Mouse (Mus musculus): ENCODE measurements around the gene Pdcd1. TPM values are rescaled to one million over a fixed set of nuclear protein-coding genes. Genes with fewer than 3 reads are reported as not detected.

Gene Pdcd1
- polyA plus RNA-seq (2012; fragmentation: generic; extraction: Trizol): not detected

DNA sequence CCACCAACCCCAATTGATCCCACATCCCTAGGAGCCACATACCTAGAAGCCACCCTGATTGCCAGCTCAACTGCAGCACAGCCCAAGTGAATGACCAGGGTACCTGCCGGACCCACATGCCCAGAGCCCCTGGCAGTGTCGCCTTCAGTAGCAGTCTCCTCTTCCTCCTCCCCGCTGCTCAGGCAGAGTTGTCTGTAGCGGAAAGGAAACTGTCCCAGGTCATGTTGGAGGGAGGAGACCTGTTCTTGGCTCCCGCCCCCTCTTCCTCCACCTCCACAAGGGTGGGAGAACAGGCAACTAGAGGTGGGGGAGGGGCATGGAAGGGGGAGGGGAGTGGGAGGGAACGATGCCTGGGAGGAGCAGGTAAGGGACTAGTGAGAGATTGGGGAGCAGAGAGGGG is at the start of gene Pdcd1:
Pdcd1 (minus strand) TSS at position 181 of the 400 bp plus-strand sequence.
- Histone ChIP-seq H3K27me3 (ENCODE audit: control insufficient read depth, insufficient read depth, insufficient read length) (peaks cover 9% of the 10 kb centered on the region), H3K36me3 (ENCODE audit: control insufficient read depth, insufficient read depth) (no peaks in the 10 kb centered on the region), H3ac (ENCODE audit: control insufficient read depth, insufficient read length) (no peak within 1 kb of the TSS), H3K79me2 (ENCODE audit: control insufficient read depth, insufficient read depth) (no peaks in the 10 kb centered on the region), H3K4me2 (ENCODE audit: low read depth) (no peak within 1 kb of the TSS), H3K4me3 (no peak within 1 kb of the TSS)
- TF ChIP-seq CEBPB (IDR thresholded peaks at IDR 0.05; ENCODE audit: insufficient read depth, poor library complexity, severe bottlenecking): no peak

DNA sequence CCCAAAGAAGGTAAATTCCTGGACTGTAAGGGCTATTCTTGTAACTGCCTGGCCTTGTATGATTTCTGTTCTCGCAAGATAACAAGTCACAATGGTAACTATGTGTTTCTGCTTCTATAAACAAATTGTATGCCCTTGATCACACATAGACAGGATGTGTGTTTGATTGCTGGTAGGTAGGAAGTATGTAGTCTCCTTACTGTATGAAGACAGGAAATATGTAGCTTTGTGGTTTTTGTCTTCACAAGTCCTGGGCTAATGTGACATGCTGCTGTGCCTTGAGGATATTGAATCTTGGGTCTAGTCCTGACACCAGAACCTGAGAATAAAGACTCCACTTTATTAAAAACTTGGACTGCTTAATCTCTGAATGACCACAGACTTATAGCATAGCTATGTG is 39.4 kb upstream of the Pdcd1 start:
- Histone ChIP-seq H3K4me3 (no peak overlapping the region), H3K4me2 (ENCODE audit: low read depth) (no peak overlapping the region), H3K79me2 (ENCODE audit: control insufficient read depth, insufficient read depth) (no peaks in the 10 kb centered on the region), H3K36me3 (ENCODE audit: control insufficient read depth, insufficient read depth) (no peaks in the 10 kb centered on the region), H3ac (ENCODE audit: control insufficient read depth, insufficient read length) (no peak overlapping the region), H3K27me3 (ENCODE audit: control insufficient read depth, insufficient read depth, insufficient read length) (no peaks in the 10 kb centered on the region)
- no peak for TF ChIP-seq TCF3 (IDR thresholded peaks at IDR 0.05; ENCODE audit: insufficient read length, low read depth)
- no peak for TF ChIP-seq MYOG (IDR thresholded peaks at IDR 0.05; ENCODE audit: control insufficient read depth in 1 of 3, insufficient read depth in 1 of 3, insufficient read length in 2 of 3, low read depth in 2 of 3)
- no peak for TF ChIP-seq USF1 (IDR thresholded peaks at IDR 0.05; ENCODE audit: low read depth)
- no peak for TF ChIP-seq POLR2A (IDR thresholded peaks at IDR 0.05; ENCODE audit: insufficient read length, low read depth)
- TF ChIP-seq MYOD1 (IDR thresholded peaks at IDR 0.05; ENCODE audit: control insufficient read depth in 1 of 3, insufficient read length in 2 of 3, low read depth in 2 of 3): no peak
- TF ChIP-seq REST (IDR thresholded peaks at IDR 0.05; ENCODE audit: insufficient read depth, insufficient read length): no peak
- no peak for TF ChIP-seq E2F4 (IDR thresholded peaks at IDR 0.05; ENCODE audit: insufficient read depth)
- no peak for TF ChIP-seq TCF12 (IDR thresholded peaks at IDR 0.05; ENCODE audit: insufficient read depth, poor library complexity, severe bottlenecking)
- no peak for TF ChIP-seq MAX (IDR thresholded peaks at IDR 0.05; ENCODE audit: low read depth)
- no peak for TF ChIP-seq CEBPB (IDR thresholded peaks at IDR 0.05; ENCODE audit: insufficient read depth, poor library complexity, severe bottlenecking)
- no peak for TF ChIP-seq SRF (IDR thresholded peaks at IDR 0.05; ENCODE audit: control insufficient read depth, insufficient read length, low read depth)
- no peak for TF ChIP-seq POLR2AphosphoS2 (IDR thresholded peaks at IDR 0.05; ENCODE audit: insufficient read length, low read depth)

GRCm38 (mm10) chr1:94086311-94086898 is 34.1 kb upstream of the Pdcd1 start:
- no peak overlapping the region for H3ac ChIP-seq (ENCODE audit: control insufficient read depth, insufficient read length)
- TF ChIP-seq MYOD1 (IDR thresholded peaks at IDR 0.05; ENCODE audit: control insufficient read depth in 1 of 3, insufficient read length in 2 of 3, low read depth in 2 of 3) (no peak), SRF (IDR thresholded peaks at IDR 0.05; ENCODE audit: control insufficient read depth, insufficient read length, low read depth) (no peak), MAX (IDR thresholded peaks at IDR 0.05; ENCODE audit: low read depth) (no peak), TCF3 (IDR thresholded peaks at IDR 0.05; ENCODE audit: insufficient read length, low read depth) (no peak), MYOG (IDR thresholded peaks at IDR 0.05; ENCODE audit: control insufficient read depth in 1 of 3, insufficient read depth in 1 of 3, insufficient read length in 2 of 3, low read depth in 2 of 3) (no peak), TCF12 (IDR thresholded peaks at IDR 0.05; ENCODE audit: insufficient read depth, poor library complexity, severe bottlenecking) (no peak), CEBPB (IDR thresholded peaks at IDR 0.05; ENCODE audit: insufficient read depth, poor library complexity, severe bottlenecking) (no peak)
- H3K79me2 ChIP-seq (ENCODE audit: control insufficient read depth, insufficient read depth): no peaks in the 10 kb centered on the region
- no peaks in the 10 kb centered on the region for H3K36me3 ChIP-seq (ENCODE audit: control insufficient read depth, insufficient read depth)
- peaks cover 7% of the 10 kb centered on the region for H3K27me3 ChIP-seq (ENCODE audit: control insufficient read depth, insufficient read depth, insufficient read length)
- H3K4me2 ChIP-seq (ENCODE audit: low read depth): no peak overlapping the region
- H3K4me3 ChIP-seq: no peak overlapping the region

DNA sequence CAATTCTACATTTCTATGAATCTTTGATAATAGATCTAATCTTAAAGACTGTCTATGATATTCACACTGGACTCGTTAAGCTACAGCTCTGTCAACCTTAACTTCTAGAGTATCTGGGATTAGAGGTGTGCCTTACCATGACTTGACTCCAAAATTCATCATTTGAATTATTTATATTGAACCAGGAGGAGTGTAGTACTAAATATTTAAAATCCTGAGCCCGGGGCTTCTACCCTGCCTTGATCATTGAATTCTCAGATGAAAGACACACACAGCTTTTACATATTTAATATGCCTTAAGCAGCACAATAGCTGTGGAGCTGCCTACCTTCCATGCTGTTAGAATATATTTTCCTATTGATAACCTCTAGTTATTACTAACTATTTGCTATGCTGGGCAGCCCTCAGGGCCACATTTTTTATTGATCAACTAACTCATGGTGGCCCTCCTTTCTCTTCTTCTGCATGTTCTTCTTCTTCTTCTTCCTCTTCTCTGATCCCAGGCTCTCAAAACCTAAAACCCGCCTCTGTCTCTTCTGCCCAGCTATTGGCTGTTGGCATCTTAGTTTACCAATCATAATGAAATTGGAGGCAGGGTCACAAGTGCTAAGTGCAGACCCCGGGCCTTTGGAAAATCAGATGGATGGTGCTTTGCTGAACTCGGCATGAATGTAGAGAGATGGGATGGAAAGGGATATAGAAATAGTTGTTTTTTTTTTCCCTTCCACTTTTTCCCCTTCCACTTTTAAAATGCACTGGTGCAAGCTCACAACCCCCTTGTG is 33.2 kb upstream of the Pdcd1 start:
- Histone ChIP-seq H3K4me2 (ENCODE audit: low read depth) (no peak overlapping the region), H3K4me3 (no peak overlapping the region), H3K36me3 (ENCODE audit: control insufficient read depth, insufficient read depth) (no peaks in the 10 kb centered on the region), H3K27me3 (ENCODE audit: control insufficient read depth, insufficient read depth, insufficient read length) (peaks cover 15% of the 10 kb centered on the region), H3ac (ENCODE audit: control insufficient read depth, insufficient read length) (no peak overlapping the region), H3K79me2 (ENCODE audit: control insufficient read depth, insufficient read depth) (no peaks in the 10 kb centered on the region)
- TF ChIP-seq E2F4 (IDR thresholded peaks at IDR 0.05; ENCODE audit: insufficient read depth): no peak
- TF ChIP-seq TCF12 (IDR thresholded peaks at IDR 0.05; ENCODE audit: insufficient read depth, poor library complexity, severe bottlenecking): no peak
- no peak for TF ChIP-seq USF1 (IDR thresholded peaks at IDR 0.05; ENCODE audit: low read depth)
- TF ChIP-seq POLR2AphosphoS2 (IDR thresholded peaks at IDR 0.05; ENCODE audit: insufficient read length, low read depth): no peak
- TF ChIP-seq REST (IDR thresholded peaks at IDR 0.05; ENCODE audit: insufficient read depth, insufficient read length): no peak
- TF ChIP-seq MYOD1 (IDR thresholded peaks at IDR 0.05; ENCODE audit: control insufficient read depth in 1 of 3, insufficient read length in 2 of 3, low read depth in 2 of 3): no peak
- TF ChIP-seq POLR2A (IDR thresholded peaks at IDR 0.05; ENCODE audit: insufficient read length, low read depth): no peak
- TF ChIP-seq CEBPB (IDR thresholded peaks at IDR 0.05; ENCODE audit: insufficient read depth, poor library complexity, severe bottlenecking): no peak

GRCm38 (mm10) chr1:94081761-94082160 is 29.4 kb upstream of the Pdcd1 start:
- peaks cover 26% of the 10 kb centered on the region for H3K27me3 ChIP-seq (ENCODE audit: control insufficient read depth, insufficient read depth, insufficient read length)
- no peaks in the 10 kb centered on the region for H3K36me3 ChIP-seq (ENCODE audit: control insufficient read depth, insufficient read depth)
- TF ChIP-seq SRF (IDR thresholded peaks at IDR 0.05; ENCODE audit: control insufficient read depth, insufficient read length, low read depth) (no peak), POLR2AphosphoS2 (IDR thresholded peaks at IDR 0.05; ENCODE audit: insufficient read length, low read depth) (no peak), MYOG (IDR thresholded peaks at IDR 0.05; ENCODE audit: control insufficient read depth in 1 of 3, insufficient read depth in 1 of 3, insufficient read length in 2 of 3, low read depth in 2 of 3) (no peak), MAX (IDR thresholded peaks at IDR 0.05; ENCODE audit: low read depth) (no peak), TCF12 (IDR thresholded peaks at IDR 0.05; ENCODE audit: insufficient read depth, poor library complexity, severe bottlenecking) (no peak), USF1 (IDR thresholded peaks at IDR 0.05; ENCODE audit: low read depth) (no peak), MYOD1 (IDR thresholded peaks at IDR 0.05; ENCODE audit: control insufficient read depth in 1 of 3, insufficient read length in 2 of 3, low read depth in 2 of 3) (no peak), CEBPB (IDR thresholded peaks at IDR 0.05; ENCODE audit: insufficient read depth, poor library complexity, severe bottlenecking) (no peak), REST (IDR thresholded peaks at IDR 0.05; ENCODE audit: insufficient read depth, insufficient read length) (no peak), POLR2A (IDR thresholded peaks at IDR 0.05; ENCODE audit: insufficient read length, low read depth) (no peak), E2F4 (IDR thresholded peaks at IDR 0.05; ENCODE audit: insufficient read depth) (no peak), TCF3 (IDR thresholded peaks at IDR 0.05; ENCODE audit: insufficient read length, low read depth) (no peak)

More at GRCm38 (mm10) chr1:94081761-94082160, 29.4 kb upstream of the Pdcd1 start:
- Histone ChIP-seq H3K79me2 (ENCODE audit: control insufficient read depth, insufficient read depth) (no peaks in the 10 kb centered on the region), H3ac (ENCODE audit: control insufficient read depth, insufficient read length) (no peak overlapping the region), H3K4me2 (ENCODE audit: low read depth) (no peak overlapping the region), H3K4me3 (no peak overlapping the region)
